Mouse (Mus musculus) heart, adult 2 months (tissue): ENCODE results near the gene Rpl18.

Source experiments
- CTCF ChIP-seq: fragments of 200-600 bp; IDR thresholded peaks from 2 replicates; pipeline ENCODE4 v1.8.1; 2022; ENCODE audit warnings: antibody characterized with exemption, mild to moderate bottlenecking, moderate library complexity
- EP300 ChIP-seq: fragments of 200-500 bp; IDR thresholded peaks from 2 replicates; pipeline ENCODE4 v1.6.1; 2011; ENCODE audit warnings: low read depth, low read length, control low read depth; ENCODE audit not compliant: insufficient read depth

GRCm38 (mm10) chr7:45723301-45723700, 8.0 kb downstream of the Rpl18 start:
- TF ChIP-seq CTCF (no peak), EP300 (no peak)
